Comparison of ENCODE assay signal across 8 mouse cellular contexts in genomic region chr6:94789308-94789763, GRCm38 (mm10).
DNase-seq lines count a peak whose midpoint lies in the region; ATAC-seq lines count a peak whose summit lies in the region.
"Had no signal": no experiment of that assay in that cellular context is flagged by ENCODE, and none has a peak within 500 bp of the region (broad histone marks: within the 10 kb centered on the region; RNA-seq: fewer than 3 reads in every experiment).

No protein-coding gene starts in this region.

- DNase-seq in left cerebral cortex, postnatal 4 days, result peak; percentile 85
- DNase-seq in left cerebral cortex, adult 9 months (ENCODE audit: low spot score in 2 of 2), result no peak
- peak; percentile 17 to 23 for DNase-seq in cerebellum, postnatal 36 days
- DNase-seq in hindbrain, embryonic 14.5 days (ENCODE audit: low spot score), result peak; percentile 77
- no peak for DNase-seq in thymus, postnatal 25 days
- no peak for DNase-seq in urinary bladder, adult 2 months (ENCODE audit: low spot score)

- no peak overlapping the region for H3K9ac ChIP-seq in hindbrain, embryonic 14.5 days
- no peak overlapping the region for H3K9ac ChIP-seq in midbrain, embryonic 16.5 days (ENCODE audit: low read depth, low read length)

- no peaks in the 10 kb centered on the region for H3K9me3 ChIP-seq in hindbrain, embryonic 14.5 days (ENCODE audit: control insufficient read depth, low read length)
- no peaks in the 10 kb centered on the region for H3K9me3 ChIP-seq in midbrain, embryonic 16.5 days (replicated peaks; ENCODE audit: control insufficient read depth, low read length, poor library complexity, severe bottlenecking)

- peak; percentile 85 for ATAC-seq in hindbrain, embryonic 14.5 days (ENCODE audit: low FRiP score)
- ATAC-seq in midbrain, embryonic 16.5 days, result peak; percentile 71

- peak overlapping the region; percentile 23; the same call in 1 of the 2 replicates for H3K27ac ChIP-seq in hindbrain, embryonic 14.5 days
- no peak overlapping the region for H3K27ac ChIP-seq in midbrain, embryonic 16.5 days (ENCODE audit: low read length)

- no peaks in the 10 kb centered on the region for H3K27me3 ChIP-seq in hindbrain, embryonic 14.5 days (ENCODE audit: control insufficient read depth, insufficient read depth, low read length)
- no peaks in the 10 kb centered on the region for H3K27me3 ChIP-seq in midbrain, embryonic 16.5 days (ENCODE audit: control insufficient read depth, insufficient read depth, low read depth, low read length)

- no peak overlapping the region for H3K4me3 ChIP-seq in hindbrain, embryonic 14.5 days (replicated peaks; ENCODE audit: low read length)
- no peak overlapping the region for H3K4me3 ChIP-seq in midbrain, embryonic 16.5 days (ENCODE audit: low read depth, low read length)

- no peaks in the 10 kb centered on the region for H3K36me3 ChIP-seq in hindbrain, embryonic 14.5 days (replicated peaks; ENCODE audit: control insufficient read depth, insufficient read depth)
- H3K36me3 ChIP-seq in midbrain, embryonic 16.5 days (ENCODE audit: control insufficient read depth, insufficient read depth, low read length), result no peaks in the 10 kb centered on the region

- intact Hi-C loops in left cerebral cortex, postnatal 4 days (cut with DNase I), result no loop called here

- H3K4me2 ChIP-seq in hindbrain, embryonic 14.5 days (replicated peaks), result no peak overlapping the region
- no peak overlapping the region for H3K4me2 ChIP-seq in midbrain, embryonic 16.5 days (ENCODE audit: low read length)
- H3K4me2 ChIP-seq: heart, embryonic 11.5 days had no signal

- 0 out of 2 replicates have a peak, but pooled peaks cover 7% of the 10 kb centered on the region for H3K4me1 ChIP-seq in hindbrain, embryonic 14.5 days (replicated peaks; ENCODE audit: control insufficient read depth, insufficient read depth, low read length)
- no peaks in the 10 kb centered on the region for H3K4me1 ChIP-seq in midbrain, embryonic 16.5 days (ENCODE audit: control insufficient read depth, insufficient read depth, low read length)

- 51% methylated on average over 5 of the region's 5 CpGs for WGBS in hindbrain, embryonic 14.5 days
- 59% methylated on average over 5 of the region's 5 CpGs for WGBS in midbrain, embryonic 16.5 days

Comparison
In these comparisons a context has a peak if more than half of its experiments do, and no peak if none do; other contexts are left out.
1. DNase-seq: peak in left cerebral cortex, postnatal 4 days (single experiment), cerebellum, postnatal 36 days (2 of 2) and hindbrain, embryonic 14.5 days (single experiment); none in left cerebral cortex, adult 9 months (0 of 2), thymus, postnatal 25 days (single experiment) and urinary bladder, adult 2 months (single experiment).